Mouse (Mus musculus) thymus, adult 2 months (tissue): ENCODE measurements around the gene Commd1.

Source experiments
- CTCF ChIP-seq: fragments of 200-500 bp; IDR thresholded peaks from 2 replicates; pipeline ENCODE4 v1.5.1; 2012; ENCODE audit warnings: mild to moderate bottlenecking, control low read depth, low read length, moderate library complexity, borderline replicate concordance; ENCODE audit not compliant: control insufficient read depth, poor library complexity, insufficient read depth; ENCODE audit errors: extremely low read depth
- POLR2A ChIP-seq: fragments of 200-500 bp; IDR thresholded peaks from 2 replicates; pipeline ENCODE4 v1.6.1; 2012; ENCODE audit warnings: mild to moderate bottlenecking, low read length, control low read depth, moderate library complexity; ENCODE audit not compliant: control insufficient read depth, poor library complexity, insufficient read depth; ENCODE audit errors: extremely low read depth

DNA sequence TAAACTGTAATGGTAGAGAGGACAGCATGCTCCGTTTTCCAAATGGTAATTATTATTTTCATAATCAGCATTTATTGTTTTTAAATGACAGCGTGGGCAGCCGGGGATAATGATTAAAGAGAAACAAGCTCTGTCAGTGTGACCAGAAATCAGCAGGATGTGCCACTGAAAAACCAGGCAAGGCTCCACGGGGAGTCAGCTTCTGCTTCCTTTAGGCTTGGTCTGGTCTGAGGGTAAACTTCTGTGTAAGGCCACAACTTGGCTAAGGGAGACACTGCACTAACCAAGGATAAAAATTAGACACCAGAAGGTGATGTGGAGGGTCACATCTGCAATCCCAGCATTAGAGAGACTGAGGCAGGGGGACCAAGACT, 109.9 kb downstream of the Commd1 start:
- TF ChIP-seq CTCF (no peak), POLR2A (no peak)
